Mouse (Mus musculus) megakaryocyte, adult 5-6 weeks (primary cell): ENCODE results near the gene Frmd5. TPM values are rescaled to one million over a fixed set of nuclear protein-coding genes. Genes with fewer than 3 reads are reported as not detected.
"Not testable (repeated sequence)": the region's sequence is repeated elsewhere in the genome, so short reads cannot be mapped to it uniquely, and the experiment has no call there.

Experiments
- ATAC-seq: 2 replicates; pipeline ENCODE4 v1.8.0; 2016; ENCODE audit warnings: mild to moderate bottlenecking, inconsistent platforms; ENCODE audit not compliant: poor library complexity, severe bottlenecking
- total RNA-seq, 2 experiments: library from RNA; stranded (forward) in 1 of 2; stranded (reverse) in 1 of 2; fragments of 153-499, 151-499 nt in 1 of 2; fragments of 221-1000, 200-1000 nt in 1 of 2; gene quantifications; 2 replicates each; pipeline versions ENCODE4 v1.2.3 to v1.2.4; 2015 to 2017

Frmd5 gene
- total RNA-seq (2015) = not detected in 2 replicates
- total RNA-seq (2017) = not detected in 2 replicates

GRCm38 (mm10) chr2:121806959-121807653, at the start of gene Frmd5:
Gene Frmd5, minus strand, starts transcription at chr2:121807087.
- ATAC-seq = peak; percentile 98

DNA sequence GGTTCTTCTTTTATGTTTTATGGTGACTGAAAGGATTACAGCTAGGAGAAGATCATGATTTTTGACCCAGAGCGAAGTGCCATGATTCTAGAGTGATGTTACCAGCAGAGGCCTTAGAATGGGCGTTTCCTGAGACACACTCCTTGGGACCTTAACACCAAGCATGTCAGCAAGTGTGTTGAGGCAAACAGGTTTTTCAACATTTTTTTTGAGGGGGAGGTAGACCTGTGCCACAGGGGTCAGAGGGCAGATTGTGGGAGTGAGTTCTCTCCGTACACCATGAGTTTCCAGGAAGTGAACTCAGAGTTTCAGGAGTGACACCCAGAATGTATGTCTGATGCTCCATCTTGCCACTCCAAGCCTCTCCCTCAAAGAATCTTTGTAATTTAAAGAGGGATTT, 47.1 kb upstream of the Frmd5 start:
- no peak for ATAC-seq

DNA sequence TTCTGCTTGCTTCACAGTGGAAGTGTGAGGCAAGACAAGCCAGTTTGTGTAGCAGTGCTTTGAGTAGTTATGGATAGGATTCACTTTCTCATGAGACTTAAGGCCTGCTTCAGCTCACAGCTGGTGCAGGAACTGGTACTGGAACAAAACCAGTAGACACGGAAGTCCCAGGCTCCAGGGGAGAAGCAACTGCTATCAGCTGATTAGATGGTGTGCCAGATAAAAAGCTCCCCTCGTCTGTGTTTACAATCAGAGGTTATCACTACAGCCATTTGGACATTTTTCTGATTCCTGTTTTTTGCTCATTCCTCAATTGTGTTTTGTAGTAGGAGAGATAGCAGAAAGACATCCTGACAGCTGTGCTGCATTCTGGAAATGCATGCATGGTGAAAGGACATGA, 45.2 kb upstream of the Frmd5 start:
- no peak for ATAC-seq

- no peak for ATAC-seq
Measured at GRCm38 (mm10) chr2:121846050-121846449, 39.2 kb upstream of the Frmd5 start.

DNA sequence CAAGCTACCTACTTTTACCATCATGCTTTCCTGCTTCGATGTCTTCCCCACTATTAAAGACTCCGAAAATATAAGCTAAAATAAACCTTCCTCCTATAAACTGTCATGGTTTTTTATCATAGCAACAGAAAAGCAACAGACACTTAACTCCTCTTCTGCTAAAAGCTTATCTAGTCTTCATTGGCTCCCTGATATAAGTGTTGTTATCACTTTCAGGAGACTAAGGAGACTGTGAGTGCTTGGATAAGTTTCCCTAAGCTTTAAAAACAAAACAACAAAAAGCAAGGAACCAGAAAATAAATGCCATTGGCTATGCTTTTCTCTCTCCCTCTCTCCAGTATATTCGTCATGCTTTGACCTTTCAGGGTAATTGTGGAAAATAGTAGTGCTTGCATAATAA, 35.4 kb upstream of the Frmd5 start:
- ATAC-seq = no peak

DNA sequence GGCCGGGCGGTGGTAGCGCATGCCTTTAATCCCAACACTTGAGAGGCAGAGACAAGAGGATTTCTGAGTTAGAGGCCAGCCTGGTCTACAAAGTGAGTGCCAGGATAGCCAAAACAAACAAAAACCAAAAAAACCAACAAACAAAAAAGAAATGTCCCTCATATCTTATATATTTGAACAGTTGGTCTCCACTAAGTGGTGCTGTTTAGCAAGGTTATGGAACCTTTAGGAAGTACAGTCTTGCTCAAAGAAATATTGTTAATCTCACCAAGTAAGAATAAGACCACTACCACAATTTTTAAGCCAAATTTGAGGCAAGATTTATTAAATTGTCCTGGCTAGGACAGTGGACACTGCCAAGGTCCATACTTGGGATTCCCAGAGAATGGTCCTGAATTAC, 34.6 kb upstream of the Frmd5 start:
- no peak for ATAC-seq

- ATAC-seq = no peak
Measured at GRCm38 (mm10) chr2:121834926-121835325, 28.0 kb upstream of the Frmd5 start.

- ATAC-seq = peak; percentile 60
Measured at GRCm38 (mm10) chr2:121832484-121832894, 25.6 kb upstream of the Frmd5 start.

DNA sequence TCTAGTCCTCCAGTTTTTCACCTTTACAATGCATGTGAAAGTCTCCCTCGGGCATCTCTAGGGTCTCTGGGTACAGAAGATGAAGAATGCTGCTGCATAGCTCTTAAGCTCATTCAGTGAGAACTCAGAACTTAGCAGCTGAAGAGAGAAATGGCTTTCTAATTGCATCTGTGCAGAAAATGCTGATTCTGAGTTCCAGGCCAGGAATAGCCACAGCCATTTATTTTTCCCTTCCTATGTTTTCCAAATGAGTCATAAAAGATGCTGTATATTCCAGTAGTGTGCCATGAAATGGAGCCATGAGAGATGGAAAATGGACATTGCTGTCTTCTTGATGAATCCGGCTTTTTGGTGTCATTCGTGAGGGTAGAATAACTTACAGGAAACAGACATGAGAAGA, 21.5 kb upstream of the Frmd5 start:
- ATAC-seq = no peak

DNA sequence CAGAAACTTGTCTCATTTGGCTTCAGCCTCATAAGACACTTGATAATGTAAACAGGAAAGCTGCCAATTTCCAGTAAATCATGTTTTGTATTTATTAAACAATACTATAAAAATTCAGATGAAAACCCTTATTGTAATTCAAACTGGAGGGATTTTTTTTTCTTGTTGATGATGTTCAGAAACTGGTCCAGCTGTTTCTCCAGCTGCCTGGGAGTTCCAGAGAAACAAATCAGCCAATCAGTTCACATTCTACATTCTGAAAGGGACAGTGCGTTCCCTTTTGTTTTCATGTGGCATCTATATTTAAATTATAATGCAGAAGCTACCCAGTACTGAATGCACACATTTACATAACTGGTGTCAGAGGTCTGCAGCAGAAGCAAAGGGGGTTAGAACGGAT, 19.3 kb upstream of the Frmd5 start:
- ATAC-seq = no peak

GRCm38 (mm10) chr2:121824653-121825052, 17.8 kb upstream of the Frmd5 start:
- ATAC-seq = no peak

DNA sequence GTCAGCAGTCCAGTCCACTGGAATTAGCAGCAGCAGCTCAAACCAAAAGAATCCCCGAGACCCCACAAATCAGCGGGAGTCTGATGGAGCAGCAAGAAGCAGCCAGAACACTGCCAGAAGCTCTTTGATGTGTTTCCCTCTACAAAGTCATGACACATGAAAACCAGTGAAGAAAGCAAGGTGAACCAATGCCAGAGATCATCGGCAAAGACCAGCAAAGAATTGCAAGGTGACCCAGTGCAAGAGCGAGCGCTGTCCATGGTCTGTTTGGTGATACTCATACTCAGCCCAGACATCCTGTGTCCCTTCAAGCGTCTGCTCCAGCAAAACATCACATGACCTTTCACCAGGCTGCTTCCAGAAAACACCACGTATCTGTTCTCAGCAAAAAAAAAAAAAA, 14.9 kb upstream of the Frmd5 start:
- ATAC-seq = no peak

DNA sequence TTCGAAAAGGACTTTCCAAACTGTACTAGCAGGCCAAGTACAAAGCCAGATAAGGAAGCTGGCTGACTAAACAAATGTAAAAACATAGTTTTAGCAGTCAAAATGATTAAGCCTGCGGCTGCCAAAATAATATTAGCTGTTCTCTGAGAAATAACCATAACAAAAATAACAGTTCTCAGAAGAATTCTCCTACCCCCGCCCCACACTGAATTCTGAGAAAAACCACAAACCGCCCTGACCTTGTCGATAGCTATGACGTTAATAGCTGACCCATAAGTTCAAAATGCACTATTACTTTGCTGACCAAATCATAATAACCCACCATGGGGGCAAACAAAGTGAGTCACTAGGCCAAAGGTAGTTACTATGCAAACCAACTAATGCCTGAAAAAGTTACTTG, 4.0 kb upstream of the Frmd5 start:
- ATAC-seq = not testable (repeated sequence)

- ATAC-seq = no peak
Measured at GRCm38 (mm10) chr2:121809126-121809525, 2.2 kb upstream of the Frmd5 start.

- ATAC-seq = no peak
Measured at GRCm38 (mm10) chr2:121806171-121806943, 530 bp downstream of the Frmd5 start.

- ATAC-seq = no peak
Measured at GRCm38 (mm10) chr2:121799051-121799450, 7.8 kb downstream of the Frmd5 start.

- ATAC-seq = no peak
Measured at GRCm38 (mm10) chr2:121795995-121796394, 10.9 kb downstream of the Frmd5 start.

GRCm38 (mm10) chr2:121789777-121790176, 17.1 kb downstream of the Frmd5 start:
- ATAC-seq = no peak

DNA sequence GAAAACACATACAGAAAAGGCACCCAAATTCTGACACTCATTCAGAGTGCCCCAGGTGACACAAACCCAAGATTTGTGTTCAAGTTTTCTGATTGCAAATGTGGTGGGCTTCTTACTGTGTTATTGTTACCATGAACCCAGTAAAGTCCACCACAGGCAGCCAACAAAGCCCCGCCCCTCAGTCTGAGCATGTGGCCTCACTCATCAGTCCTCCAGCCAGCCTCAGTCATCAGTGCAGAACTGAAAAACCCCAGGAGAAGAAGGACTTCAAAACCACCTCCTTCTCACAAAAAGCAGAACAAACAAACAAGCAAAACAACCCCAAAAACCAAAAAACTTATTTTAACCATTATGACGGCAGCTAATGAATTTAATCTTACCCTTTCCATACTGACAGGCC, 18.5 kb downstream of the Frmd5 start:
- ATAC-seq = no peak

DNA sequence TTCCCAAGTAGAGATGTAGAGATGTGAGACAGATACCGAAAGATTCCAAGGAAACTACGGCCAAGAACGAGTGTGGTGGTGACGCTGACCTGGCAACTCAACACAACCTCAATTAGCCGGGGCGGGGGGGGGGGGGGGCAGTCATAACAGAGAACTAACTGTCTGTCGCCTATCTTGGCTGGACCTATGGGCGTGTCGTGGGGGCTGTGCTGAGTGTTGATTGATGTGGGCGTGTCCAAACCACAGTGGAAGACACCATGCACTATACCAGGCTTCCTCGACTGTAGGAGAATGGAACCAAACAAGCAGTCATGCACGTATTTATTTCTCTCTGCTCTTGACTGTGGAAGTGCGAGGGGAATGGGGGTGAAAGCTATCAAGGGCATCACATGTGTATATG, 19.1 kb downstream of the Frmd5 start:
- no peak for ATAC-seq

DNA sequence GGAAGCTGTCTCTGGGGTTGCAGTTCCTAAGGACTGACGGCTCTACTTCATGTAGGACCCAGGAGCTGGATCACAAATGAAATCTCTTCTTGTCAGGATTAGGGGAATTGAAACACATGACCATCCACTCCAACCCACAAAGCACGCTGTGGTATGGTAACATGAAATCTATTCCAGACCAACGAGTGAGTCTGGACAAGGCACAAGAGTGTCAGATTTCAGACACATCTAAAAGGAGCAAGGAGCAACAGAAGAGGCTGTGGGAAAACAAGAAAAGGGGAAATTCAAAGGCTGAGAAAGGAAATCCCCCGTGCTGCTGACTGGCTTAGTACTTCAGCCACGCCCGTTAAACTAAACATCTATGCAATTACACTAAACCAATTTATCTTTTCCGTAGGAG, 19.6 kb downstream of the Frmd5 start:
- ATAC-seq = no peak

GRCm38 (mm10) chr2:121776219-121776618, 30.7 kb downstream of the Frmd5 start:
- ATAC-seq = no peak
